Mouse (Mus musculus): ENCODE results near the gene Igf1. TPM values are rescaled to one million over a fixed set of nuclear protein-coding genes. Genes with fewer than 3 reads are reported as not detected.
A peak's percentile ranks its signal among the peaks of the same experiment; 100 is the strongest.

The Igf1 gene
- polyA plus RNA-seq, 1 experiment from 2014 or later = 142 TPM

DNA sequence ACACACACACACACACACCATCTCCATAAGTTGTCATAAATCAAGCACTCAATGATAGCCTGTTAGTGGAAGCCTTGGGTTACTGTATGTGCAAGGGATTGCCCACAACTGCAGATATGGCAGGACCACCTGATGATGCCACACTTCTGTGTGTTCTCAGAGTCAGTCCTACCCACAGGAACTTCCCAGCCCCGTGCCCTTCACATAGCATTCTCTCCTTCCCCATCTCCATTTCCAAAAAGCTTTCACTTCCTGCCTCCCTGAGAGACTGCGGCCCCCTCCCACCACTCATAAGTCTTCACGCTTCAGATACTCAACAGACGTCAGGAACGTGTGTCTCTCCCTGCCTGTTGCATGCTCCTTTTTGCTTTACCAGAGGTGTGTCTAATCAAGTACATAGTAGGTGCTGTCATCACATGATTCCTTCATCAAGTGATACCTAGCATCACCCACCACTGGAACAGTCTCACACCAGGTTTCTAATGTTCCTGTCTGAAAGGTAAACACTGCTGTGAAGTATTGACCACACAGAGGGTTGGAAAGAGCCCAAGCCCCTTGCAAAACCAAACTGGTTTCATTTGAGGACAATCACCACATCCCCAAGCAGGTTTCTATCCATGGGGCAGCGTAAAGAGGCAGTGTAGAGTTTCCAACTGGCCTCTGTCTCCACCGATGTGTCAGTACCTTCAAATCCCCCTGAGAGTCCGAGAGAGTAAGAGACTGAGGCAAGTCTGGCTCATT is 680 bp upstream of the Igf1 start:
- peak overlapping the region; percentile 96; the same call in 1 of the 2 replicates for H3K27ac ChIP-seq (replicated peaks; ENCODE audit: low read depth, low read length)
- no peaks in the 10 kb centered on the region for H3K27me3 ChIP-seq (replicated peaks; ENCODE audit: control insufficient read depth, insufficient read depth, low read length)
- no peaks in the 10 kb centered on the region for H3K36me3 ChIP-seq (ENCODE audit: control insufficient read depth, insufficient read depth, low read length)
- H3K4me3 ChIP-seq (ENCODE audit: low read depth, low read length) = no peak overlapping the region
- 38% methylated on average over 8 of the region's 8 CpGs for WGBS
- peaks cover 37% of the 10 kb centered on the region for H3K4me1 ChIP-seq (ENCODE audit: control insufficient read depth, insufficient read depth, low read length)
- H3K4me2 ChIP-seq (ENCODE audit: low read depth, low read length) = no peak overlapping the region
- DNase-seq (ENCODE audit: low spot score) = no peak
- H3K9me3 ChIP-seq (ENCODE audit: control insufficient read depth, low read length) = peaks cover 6% of the 10 kb centered on the region; the same call in 1 of the 2 replicates
- no peak for ATAC-seq (ENCODE audit: low read depth)
- peak overlapping the region; percentile 2; the same call in 1 of the 2 replicates for H3K9ac ChIP-seq (ENCODE audit: low read depth, low read length)

DNA sequence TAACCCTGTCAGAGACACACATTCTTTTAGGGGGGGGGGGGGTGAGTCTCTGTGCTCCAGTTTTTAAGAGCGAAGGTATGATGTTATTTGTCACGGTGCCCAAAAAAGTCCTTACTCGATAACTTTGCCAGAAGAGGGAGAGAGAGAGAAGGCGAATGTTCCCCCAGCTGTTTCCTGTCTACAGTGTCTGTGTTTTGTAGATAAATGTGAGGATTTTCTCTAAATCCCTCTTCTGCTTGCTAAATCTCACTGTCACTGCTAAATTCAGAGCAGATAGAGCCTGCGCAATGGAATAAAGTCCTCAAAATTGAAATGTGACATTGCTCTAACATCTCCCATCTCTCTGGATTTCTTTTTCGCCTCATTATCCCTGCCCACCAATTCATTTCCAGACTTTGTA is 874 bp downstream of the Igf1 start:
- Histone ChIP-seq H3K4me3 (ENCODE audit: low read depth, low read length) (peak overlapping the region; percentile 51), H3K4me1 (ENCODE audit: control insufficient read depth, insufficient read depth, low read length) (peaks cover 41% of the 10 kb centered on the region), H3K9ac (ENCODE audit: low read depth, low read length) (peak overlapping the region; percentile 80), H3K9me3 (ENCODE audit: control insufficient read depth, low read length) (peaks cover 6% of the 10 kb centered on the region; the same call in 1 of the 2 replicates), H3K36me3 (ENCODE audit: control insufficient read depth, insufficient read depth, low read length) (no peaks in the 10 kb centered on the region), H3K4me2 (ENCODE audit: low read depth, low read length) (peak overlapping the region; percentile 75), H3K27me3 (replicated peaks; ENCODE audit: control insufficient read depth, insufficient read depth, low read length) (no peaks in the 10 kb centered on the region), H3K27ac (replicated peaks; ENCODE audit: low read depth, low read length) (peak overlapping the region; percentile 96)
- peak; percentile 52 for ATAC-seq (ENCODE audit: low read depth)
- DNase-seq (ENCODE audit: low spot score) = peak; percentile 94
- 11% methylated on average over 6 of the region's 6 CpGs for WGBS

DNA sequence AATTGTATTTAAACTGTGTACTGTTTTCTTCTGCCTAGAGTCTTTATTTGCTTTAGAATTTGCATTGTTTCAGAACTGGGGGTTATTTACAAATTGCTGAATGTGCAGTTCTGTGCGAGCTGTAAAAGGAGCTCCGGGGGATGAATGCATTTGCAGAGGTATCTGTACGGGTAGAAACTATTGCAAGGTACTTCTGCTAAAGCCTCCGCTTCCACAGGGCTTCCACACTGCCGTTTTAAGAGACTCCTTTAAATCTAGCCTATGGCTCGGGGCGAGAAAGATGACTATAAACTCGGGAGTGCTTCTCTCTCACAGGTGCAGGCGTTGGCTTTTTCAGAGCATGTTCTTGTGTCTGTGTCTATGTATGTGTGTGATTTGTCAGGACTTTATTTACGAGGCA is 1.4 kb downstream of the Igf1 start:
- Histone ChIP-seq H3K9ac (ENCODE audit: low read depth, low read length) (peak overlapping the region; percentile 80), H3K4me1 (ENCODE audit: control insufficient read depth, insufficient read depth, low read length) (peaks cover 41% of the 10 kb centered on the region), H3K4me2 (ENCODE audit: low read depth, low read length) (peak overlapping the region; percentile 75), H3K9me3 (ENCODE audit: control insufficient read depth, low read length) (peaks cover 6% of the 10 kb centered on the region; the same call in 1 of the 2 replicates), H3K4me3 (ENCODE audit: low read depth, low read length) (peak overlapping the region; percentile 51), H3K27ac (replicated peaks; ENCODE audit: low read depth, low read length) (peak overlapping the region; percentile 96), H3K27me3 (replicated peaks; ENCODE audit: control insufficient read depth, insufficient read depth, low read length) (no peaks in the 10 kb centered on the region), H3K36me3 (ENCODE audit: control insufficient read depth, insufficient read depth, low read length) (no peaks in the 10 kb centered on the region)
- 2% methylated on average over 10 of the region's 10 CpGs for WGBS
- ATAC-seq (ENCODE audit: low read depth) (no peak), DNase-seq (ENCODE audit: low spot score) (peak; percentile 61)

DNA sequence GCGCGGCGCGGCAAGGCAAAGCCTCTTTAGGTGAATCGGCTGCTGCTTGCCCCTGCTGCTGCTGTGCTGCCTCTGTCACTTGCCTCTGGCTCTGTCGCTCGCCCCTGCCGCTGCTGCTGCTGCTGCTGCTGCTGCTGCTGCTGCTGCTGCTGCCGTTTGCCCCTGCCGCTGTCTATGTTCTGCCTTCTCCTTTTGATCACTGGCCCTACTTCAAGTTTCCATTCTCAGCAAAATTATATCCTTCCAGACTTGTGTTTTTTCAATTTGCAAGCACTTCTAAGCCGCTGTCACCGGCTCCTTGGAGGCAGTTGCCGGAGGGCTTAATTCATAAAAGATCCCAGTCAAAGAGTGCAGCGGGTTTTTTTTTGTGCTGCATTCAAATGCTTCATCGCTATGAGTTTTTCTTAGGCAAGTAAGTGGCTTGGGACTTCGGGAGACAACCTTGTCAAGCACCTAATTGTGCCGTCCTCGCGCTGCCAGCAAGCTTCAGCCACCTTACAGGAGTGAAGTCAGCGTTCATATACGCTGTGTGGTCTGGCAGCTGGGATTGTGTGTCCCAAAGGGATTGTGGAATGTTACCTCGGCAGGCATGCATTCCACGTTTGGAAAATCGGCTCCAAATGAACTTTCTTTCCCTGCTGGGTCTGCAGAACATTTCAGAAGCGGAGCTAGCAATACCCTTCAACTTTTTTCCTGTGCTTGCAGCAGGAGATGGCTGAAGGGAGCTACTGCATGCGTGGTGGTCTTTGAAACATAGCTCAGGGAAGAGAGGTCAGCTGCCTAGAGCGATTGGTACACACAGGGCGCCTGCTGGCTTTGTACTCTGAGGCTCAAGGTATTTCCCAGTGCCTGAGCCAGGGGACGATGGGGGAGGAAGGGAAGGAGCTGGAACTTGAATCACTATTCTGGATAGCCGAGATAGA is 2.4 kb downstream of the Igf1 start:
- H3K27me3 ChIP-seq (replicated peaks; ENCODE audit: control insufficient read depth, insufficient read depth, low read length) = no peaks in the 10 kb centered on the region
- peaks cover 36% of the 10 kb centered on the region for H3K4me1 ChIP-seq (ENCODE audit: control insufficient read depth, insufficient read depth, low read length)
- WGBS = 1% methylated on average over 30 of the region's 30 CpGs
- peak overlapping the region; percentile 51 for H3K4me3 ChIP-seq (ENCODE audit: low read depth, low read length)
- H3K9me3 ChIP-seq (ENCODE audit: control insufficient read depth, low read length) = peaks cover 6% of the 10 kb centered on the region; the same call in 1 of the 2 replicates
- H3K27ac ChIP-seq (replicated peaks; ENCODE audit: low read depth, low read length) = peak overlapping the region; percentile 96
- peak; percentile 84 for DNase-seq (ENCODE audit: low spot score)
- peak overlapping the region; percentile 80 for H3K9ac ChIP-seq (ENCODE audit: low read depth, low read length)
- H3K36me3 ChIP-seq (ENCODE audit: control insufficient read depth, insufficient read depth, low read length) = peaks cover 10% of the 10 kb centered on the region; the same call in 1 of the 2 replicates
- H3K4me2 ChIP-seq (ENCODE audit: low read depth, low read length) = peak overlapping the region; percentile 75
- peak; percentile 23; the same call in 1 of the 2 replicates for ATAC-seq (ENCODE audit: low read depth)

DNA sequence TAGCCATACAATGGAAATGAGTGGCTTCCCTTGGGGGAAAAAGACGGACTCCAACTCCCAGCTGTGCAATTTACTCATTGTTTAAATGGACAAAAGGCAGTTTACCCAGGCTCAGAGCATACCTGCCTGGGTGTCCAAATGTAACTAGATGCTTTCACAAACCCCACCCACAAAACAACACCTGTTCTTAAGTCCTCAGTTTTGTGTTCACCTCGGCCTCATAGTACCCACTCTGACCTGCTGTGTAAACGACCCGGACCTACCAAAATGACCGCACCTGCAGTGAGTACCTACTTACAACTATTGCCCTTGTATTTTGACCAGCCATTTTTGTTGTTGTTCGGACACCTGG is 3.0 kb downstream of the Igf1 start:
- Histone ChIP-seq H3K27ac (replicated peaks; ENCODE audit: low read depth, low read length) (peak overlapping the region; percentile 96), H3K9me3 (ENCODE audit: control insufficient read depth, low read length) (peaks cover 6% of the 10 kb centered on the region; the same call in 1 of the 2 replicates), H3K36me3 (ENCODE audit: control insufficient read depth, insufficient read depth, low read length) (peaks cover 15% of the 10 kb centered on the region; the same call in 1 of the 2 replicates), H3K9ac (ENCODE audit: low read depth, low read length) (peak overlapping the region; percentile 80), H3K4me2 (ENCODE audit: low read depth, low read length) (peak overlapping the region; percentile 75), H3K27me3 (replicated peaks; ENCODE audit: control insufficient read depth, insufficient read depth, low read length) (no peaks in the 10 kb centered on the region), H3K4me3 (ENCODE audit: low read depth, low read length) (peak overlapping the region; percentile 51), H3K4me1 (ENCODE audit: control insufficient read depth, insufficient read depth, low read length) (peaks cover 33% of the 10 kb centered on the region)
- no peak for DNase-seq (ENCODE audit: low spot score)
- no peak for ATAC-seq (ENCODE audit: low read depth)
- WGBS = 36% methylated on average over 6 of the region's 6 CpGs

DNA sequence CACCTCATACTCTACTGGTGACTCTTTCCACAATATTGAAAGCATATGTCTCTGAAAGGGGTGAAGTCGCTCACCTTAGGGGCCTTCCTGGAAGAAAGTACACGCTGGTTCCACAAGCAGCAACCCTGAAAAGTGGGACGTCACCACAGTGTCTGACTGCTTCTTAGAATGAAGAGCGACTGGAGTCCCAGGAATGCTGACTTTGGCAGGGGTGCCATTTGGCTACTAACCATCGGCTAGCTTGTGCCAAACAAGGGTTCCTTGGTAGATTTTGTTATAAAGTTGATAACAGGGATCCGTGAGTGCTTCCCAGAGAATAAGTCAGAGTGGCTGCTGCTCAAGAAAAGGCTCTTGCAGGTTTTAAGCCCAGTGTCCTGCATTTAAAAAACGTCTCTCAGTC is 4.8 kb downstream of the Igf1 start:
- H3K27ac ChIP-seq (replicated peaks; ENCODE audit: low read depth, low read length) = no peak overlapping the region
- H3K9me3 ChIP-seq (ENCODE audit: control insufficient read depth, low read length) = peaks cover 6% of the 10 kb centered on the region; the same call in 1 of the 2 replicates
- no peak overlapping the region for H3K9ac ChIP-seq (ENCODE audit: low read depth, low read length)
- DNase-seq (ENCODE audit: low spot score) = no peak
- peaks cover 24% of the 10 kb centered on the region for H3K4me1 ChIP-seq (ENCODE audit: control insufficient read depth, insufficient read depth, low read length)
- 0 out of 2 replicates have a peak overlapping the region, but pooled peaks have one; percentile 3 for H3K4me3 ChIP-seq (ENCODE audit: low read depth, low read length)
- ATAC-seq (ENCODE audit: low read depth) = no peak
- 49% methylated on average over 7 of the region's 7 CpGs for WGBS
- peaks cover 18% of the 10 kb centered on the region; the same call in 1 of the 2 replicates for H3K36me3 ChIP-seq (ENCODE audit: control insufficient read depth, insufficient read depth, low read length)
- H3K4me2 ChIP-seq (ENCODE audit: low read depth, low read length) = peak overlapping the region; percentile 75
- H3K27me3 ChIP-seq (replicated peaks; ENCODE audit: control insufficient read depth, insufficient read depth, low read length) = no peaks in the 10 kb centered on the region

DNA sequence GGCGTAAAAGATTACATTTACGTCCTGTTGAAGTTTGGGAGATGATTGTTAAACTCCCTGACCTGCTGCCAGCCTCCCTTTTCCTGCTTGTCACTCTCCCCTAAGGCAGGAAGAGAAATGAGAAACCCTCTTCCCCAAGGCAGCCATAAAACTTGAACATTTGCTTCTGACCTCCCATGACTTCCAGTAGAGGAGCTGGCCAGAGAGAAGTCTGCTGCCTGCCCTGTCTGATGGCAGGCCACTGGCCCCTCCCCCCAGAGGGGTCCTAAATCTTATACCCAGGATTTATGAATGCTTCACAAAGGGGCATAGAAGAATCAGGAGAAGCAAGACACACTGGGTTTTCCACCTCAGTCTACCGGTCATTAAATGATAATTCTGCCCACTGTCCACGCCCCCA is 5.3 kb downstream of the Igf1 start:
- no peak for ATAC-seq (ENCODE audit: low read depth)
- H3K27me3 ChIP-seq (replicated peaks; ENCODE audit: control insufficient read depth, insufficient read depth, low read length) = no peaks in the 10 kb centered on the region
- H3K4me3 ChIP-seq (ENCODE audit: low read depth, low read length) = 0 out of 2 replicates have a peak overlapping the region, but pooled peaks have one; percentile 3
- peaks cover 18% of the 10 kb centered on the region; the same call in 1 of the 2 replicates for H3K36me3 ChIP-seq (ENCODE audit: control insufficient read depth, insufficient read depth, low read length)
- 57% methylated on average over 4 of the region's 4 CpGs for WGBS
- H3K4me2 ChIP-seq (ENCODE audit: low read depth, low read length) = peak overlapping the region; percentile 75
- DNase-seq (ENCODE audit: low spot score) = no peak
- H3K27ac ChIP-seq (replicated peaks; ENCODE audit: low read depth, low read length) = no peak overlapping the region
- peaks cover 20% of the 10 kb centered on the region for H3K4me1 ChIP-seq (ENCODE audit: control insufficient read depth, insufficient read depth, low read length)
- peaks cover 6% of the 10 kb centered on the region; the same call in 1 of the 2 replicates for H3K9me3 ChIP-seq (ENCODE audit: control insufficient read depth, low read length)
- no peak overlapping the region for H3K9ac ChIP-seq (ENCODE audit: low read depth, low read length)

DNA sequence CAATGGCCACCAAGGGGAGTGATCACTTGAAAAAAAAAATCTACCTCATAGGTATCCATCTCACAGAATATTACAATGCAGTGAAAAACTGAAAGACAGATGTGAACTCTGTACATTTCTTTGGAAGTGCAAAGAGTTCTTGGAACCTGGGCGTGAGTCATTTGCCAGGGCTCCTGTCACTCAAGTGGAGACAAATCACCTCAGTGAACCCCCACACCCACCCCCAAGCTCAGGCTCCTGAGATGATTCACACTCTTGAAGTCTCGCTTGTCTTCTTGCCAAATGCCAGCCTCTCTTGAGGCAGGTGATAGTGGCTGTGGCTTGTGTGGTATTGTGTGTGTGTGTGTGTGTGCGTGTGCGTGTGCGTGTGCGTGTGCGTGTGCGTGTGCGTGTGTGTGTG is 7.6 kb downstream of the Igf1 start:
- H3K4me2 ChIP-seq (ENCODE audit: low read depth, low read length) = no peak overlapping the region
- peaks cover 20% of the 10 kb centered on the region; the same call in 1 of the 2 replicates for H3K4me1 ChIP-seq (ENCODE audit: control insufficient read depth, insufficient read depth, low read length)
- H3K9me3 ChIP-seq (ENCODE audit: control insufficient read depth, low read length) = peaks cover 6% of the 10 kb centered on the region; the same call in 1 of the 2 replicates
- no peak for DNase-seq (ENCODE audit: low spot score)
- H3K36me3 ChIP-seq (ENCODE audit: control insufficient read depth, insufficient read depth, low read length) = peaks cover 18% of the 10 kb centered on the region; the same call in 1 of the 2 replicates
- 91% methylated on average over 9 of the region's 9 CpGs for WGBS
- no peak for ATAC-seq (ENCODE audit: low read depth)
- H3K27me3 ChIP-seq (replicated peaks; ENCODE audit: control insufficient read depth, insufficient read depth, low read length) = no peaks in the 10 kb centered on the region
- H3K4me3 ChIP-seq (ENCODE audit: low read depth, low read length) = no peak overlapping the region
- H3K9ac ChIP-seq (ENCODE audit: low read depth, low read length) = no peak overlapping the region
- no peak overlapping the region for H3K27ac ChIP-seq (replicated peaks; ENCODE audit: low read depth, low read length)

All from embryonic facial prominence, embryonic 14.5 days (tissue).